Mouse (Mus musculus) ES-Bruce4 (cell line): ENCODE measurements around the gene Tcf7l1. TPM values are rescaled to one million over a fixed set of nuclear protein-coding genes. Genes with fewer than 3 reads are reported as not detected.

Source experiments
- H3K27ac ChIP-seq: 2 replicates; pipeline ENCODE4 v1.5.1; 2012; ENCODE audit warnings: low read length, inconsistent platforms; ENCODE audit not compliant: insufficient read depth
- H3K27me3 ChIP-seq: 2 replicates; pipeline ENCODE4 v1.6.1; 2012; ENCODE audit warnings: mild to moderate bottlenecking, low read length, inconsistent platforms; ENCODE audit not compliant: control insufficient read depth, poor library complexity, insufficient read depth, severe bottlenecking
- H3K36me3 ChIP-seq: 2 replicates; pipeline ENCODE4 v1.6.1; 2012; ENCODE audit warnings: inconsistent platforms, mild to moderate bottlenecking, low read length, moderate library complexity; ENCODE audit not compliant: control insufficient read depth, poor library complexity, insufficient read depth, severe bottlenecking
- H3K4me1 ChIP-seq: one replicate; pipeline ENCODE4 v1.8.1; 2011; ENCODE audit warnings: low read length; ENCODE audit not compliant: control insufficient read depth, insufficient read depth
- H3K4me3 ChIP-seq: 2 replicates; pipeline ENCODE4 v1.5.1; 2011; ENCODE audit warnings: low read depth, mild to moderate bottlenecking, low read length
- H3K9ac ChIP-seq: 2 replicates; pipeline ENCODE4 v1.6.1; 2012; ENCODE audit warnings: low read depth, mild to moderate bottlenecking, inconsistent platforms; ENCODE audit not compliant: poor library complexity, severe bottlenecking
- H3K9me3 ChIP-seq: replicated peaks from 2 replicates; pipeline ENCODE4 v1.6.1; 2012; ENCODE audit warnings: mild to moderate bottlenecking, low read length, inconsistent platforms; ENCODE audit not compliant: control insufficient read depth, poor library complexity, insufficient read depth, severe bottlenecking
- CTCF ChIP-seq: IDR thresholded peaks from one replicate; pipeline ENCODE4 v1.8.1; 2011; ENCODE audit warnings: low read depth, low read length
- EP300 ChIP-seq: IDR thresholded peaks from 2 replicates; pipeline ENCODE4 v1.6.1; 2011; ENCODE audit warnings: low read depth, low read length; ENCODE audit not compliant: insufficient read depth
- POLR2A ChIP-seq: IDR thresholded peaks from one replicate; pipeline ENCODE4 v1.8.1; 2011; ENCODE audit warnings: low read length; ENCODE audit not compliant: insufficient read depth
- polyA plus RNA-seq: library from polyadenylated mRNA; stranded (reverse); fragments of >200 nt; gene quantifications from 2 replicates; pipeline ENCODE4 v1.2.4, GENCODE M21; 2011; ENCODE audit warnings: low read depth; ENCODE audit not compliant: missing spikeins, insufficient read depth, insufficient read length

Gene Tcf7l1
- polyA plus RNA-seq, 1 experiment = 84.8 TPM

- Histone ChIP-seq H3K9me3 (no peaks in the 10 kb centered on the region), H3K27me3 (no peaks in the 10 kb centered on the region), H3K4me3 (no peak overlapping the region), H3K27ac (no peak overlapping the region), H3K4me1 (peaks cover 6% of the 10 kb centered on the region), H3K36me3 (no peaks in the 10 kb centered on the region), H3K9ac (no peak overlapping the region)
- TF ChIP-seq CTCF = no peak
- TF ChIP-seq POLR2A = no peak
- no peak for TF ChIP-seq EP300
Measured at GRCm38 (mm10) chr6:72745781-72746180, 43.3 kb downstream of the Tcf7l1 start.

DNA sequence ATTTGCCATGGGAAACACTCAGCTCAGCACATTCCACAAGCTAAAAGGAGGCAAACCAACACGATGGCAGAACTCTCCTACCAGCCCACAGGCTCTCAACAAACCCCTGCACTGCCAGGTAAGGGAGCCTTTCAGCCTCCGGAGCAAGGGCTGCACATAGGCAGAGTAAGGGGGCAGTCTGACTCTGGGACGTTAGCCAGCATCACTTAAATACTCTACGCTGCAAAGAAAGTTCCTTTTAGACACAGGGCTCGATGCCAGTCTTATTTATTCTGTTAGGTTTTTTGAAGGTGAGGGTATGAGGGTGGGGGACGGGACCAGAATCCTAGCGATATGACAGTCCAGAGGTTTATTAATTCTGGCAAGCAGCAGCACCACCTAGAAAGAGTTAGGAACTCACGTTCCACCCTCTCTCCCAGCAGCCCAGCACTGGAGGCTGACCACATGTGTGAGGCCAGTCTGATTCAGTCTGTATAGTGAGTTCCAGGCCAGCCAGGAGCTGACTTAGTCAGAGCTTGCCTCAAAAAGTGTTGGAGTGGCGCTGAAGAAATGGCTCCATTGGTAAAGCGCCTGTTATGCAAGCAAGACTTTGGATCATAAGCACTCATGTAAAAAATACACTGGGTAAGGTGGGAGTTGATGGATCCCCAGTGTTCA lies 44.8 kb downstream of the Tcf7l1 start:
- Histone ChIP-seq H3K9ac (no peak overlapping the region), H3K27me3 (no peaks in the 10 kb centered on the region), H3K36me3 (no peaks in the 10 kb centered on the region), H3K4me1 (peaks cover 6% of the 10 kb centered on the region), H3K9me3 (no peaks in the 10 kb centered on the region), H3K27ac (no peak overlapping the region), H3K4me3 (no peak overlapping the region)
- no peak for TF ChIP-seq EP300
- TF ChIP-seq CTCF = no peak
- no peak for TF ChIP-seq POLR2A

GRCm38 (mm10) chr6:72743624-72744041 lies 45.4 kb downstream of the Tcf7l1 start:
- no peak for TF ChIP-seq POLR2A
- TF ChIP-seq CTCF = no peak
- no peak for TF ChIP-seq EP300
- no peak overlapping the region for H3K4me3 ChIP-seq
- no peaks in the 10 kb centered on the region for H3K9me3 ChIP-seq
- H3K27ac ChIP-seq = no peak overlapping the region
- no peaks in the 10 kb centered on the region for H3K36me3 ChIP-seq
- no peaks in the 10 kb centered on the region for H3K27me3 ChIP-seq
- peaks cover 3% of the 10 kb centered on the region for H3K4me1 ChIP-seq
- no peak overlapping the region for H3K9ac ChIP-seq

- no peak overlapping the region for H3K9ac ChIP-seq
- peaks cover 7% of the 10 kb centered on the region for H3K4me1 ChIP-seq
- H3K9me3 ChIP-seq = no peaks in the 10 kb centered on the region
- no peaks in the 10 kb centered on the region for H3K36me3 ChIP-seq
- H3K4me3 ChIP-seq = no peak overlapping the region
- no peak overlapping the region for H3K27ac ChIP-seq
- no peaks in the 10 kb centered on the region for H3K27me3 ChIP-seq
- TF ChIP-seq POLR2A (no peak), CTCF (no peak), EP300 (no peak)
Measured at GRCm38 (mm10) chr6:72742331-72742730, 46.7 kb downstream of the Tcf7l1 start.

GRCm38 (mm10) chr6:72740596-72741421 lies 48.2 kb downstream of the Tcf7l1 start:
- no peaks in the 10 kb centered on the region for H3K27me3 ChIP-seq
- H3K4me3 ChIP-seq = no peak overlapping the region
- no peak overlapping the region for H3K9ac ChIP-seq
- TF ChIP-seq POLR2A (no peak), EP300 (no peak), CTCF (no peak)
- H3K9me3 ChIP-seq = no peaks in the 10 kb centered on the region
- no peak overlapping the region for H3K27ac ChIP-seq
- peaks cover 11% of the 10 kb centered on the region for H3K4me1 ChIP-seq
- H3K36me3 ChIP-seq = no peaks in the 10 kb centered on the region

- H3K9ac ChIP-seq = no peak overlapping the region
- H3K9me3 ChIP-seq = no peaks in the 10 kb centered on the region
- H3K27ac ChIP-seq = no peak overlapping the region
- no peaks in the 10 kb centered on the region for H3K27me3 ChIP-seq
- TF ChIP-seq CTCF = no peak
- peak; percentile 63; the same call in 1 of the 2 replicates for TF ChIP-seq EP300
- H3K4me3 ChIP-seq = no peak overlapping the region
- no peaks in the 10 kb centered on the region for H3K36me3 ChIP-seq
- peaks cover 9% of the 10 kb centered on the region for H3K4me1 ChIP-seq
Measured at GRCm38 (mm10) chr6:72736872-72737271, 52.2 kb downstream of the Tcf7l1 start.
